Mouse (Mus musculus) bone marrow, adult 2 months (tissue): ENCODE measurements around the gene Gm28539. TPM values are rescaled to one million over a fixed set of nuclear protein-coding genes. Genes with fewer than 3 reads are reported as not detected.
"Not testable (repeated sequence)": the region's sequence is repeated elsewhere in the genome, so short reads cannot be mapped to it uniquely, and the experiment has no call there.

Experiments
- H3K27ac ChIP-seq: fragments of 200-500 bp; 2 replicates; pipeline ENCODE4 v1.5.1; 2012; ENCODE audit warnings: low read depth, mild to moderate bottlenecking, control low read depth, inconsistent platforms, low read length; ENCODE audit not compliant: control insufficient read depth, poor library complexity, insufficient read depth
- H3K4me1 ChIP-seq: fragments of 200-500 bp; 2 replicates; pipeline ENCODE4 v1.6.1; 2011; ENCODE audit warnings: low read length; ENCODE audit not compliant: control insufficient read depth, insufficient read depth
- H3K4me3 ChIP-seq: fragments of 200-500 bp; replicated peaks from 2 replicates; pipeline ENCODE3; 2011; ENCODE audit warnings: mild to moderate bottlenecking, low read depth, low read length, control low read depth; ENCODE audit not compliant: control insufficient read depth
- CTCF ChIP-seq: fragments of 200-500 bp; IDR thresholded peaks from 2 replicates; pipeline ENCODE4 v1.5.1; 2011; ENCODE audit warnings: low read length, control low read depth; ENCODE audit not compliant: control insufficient read depth, insufficient read depth
- POLR2A ChIP-seq: fragments of 200-500 bp; IDR thresholded peaks from 2 replicates; pipeline ENCODE4 v1.6.1; 2011; ENCODE audit warnings: low read depth, mild to moderate bottlenecking, control low read depth, low read length, borderline replicate concordance; ENCODE audit not compliant: control insufficient read depth
- WGBS: fragments of 180-500 bp; shearing (Covaris S2); methylation state at CpG from one replicate; pipeline ENCODE4 v1.1.7; 2018; 5-methylcytosine and 5-hydroxymethylcytosine counted together
- polyA plus RNA-seq: library from polyadenylated mRNA; stranded (reverse); fragments of >200 nt; gene quantifications from 2 replicates; pipeline ENCODE4 v1.2.4, GENCODE M21; 2011; ENCODE audit warnings: low replicate concordance; ENCODE audit not compliant: missing spikeins, insufficient read depth, insufficient read length

Gene Gm28539
- polyA plus RNA-seq, 1 experiment = not detected

DNA sequence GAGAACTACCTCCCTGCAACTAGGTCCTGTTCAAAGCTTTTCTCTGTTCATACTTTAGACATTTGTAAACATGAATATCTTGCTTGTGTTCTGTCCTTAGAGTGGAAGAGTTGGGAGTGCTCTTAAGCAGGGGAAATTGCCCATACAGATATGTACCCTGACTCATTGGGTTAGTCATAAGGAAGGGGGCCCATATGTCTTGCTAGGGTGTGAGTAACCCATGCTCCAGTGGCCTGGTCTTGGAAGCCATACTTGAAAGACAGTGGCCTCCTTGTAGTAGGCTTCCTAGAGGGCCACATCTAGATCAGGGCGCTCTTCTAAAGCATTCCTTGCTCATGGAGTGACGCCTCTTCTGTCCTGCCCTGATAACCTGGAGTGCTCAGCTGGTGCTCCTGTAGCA, 114.0 kb downstream of the Gm28539 start:
- Histone ChIP-seq H3K4me3 (no peak overlapping the region), H3K4me1 (no peaks in the 10 kb centered on the region), H3K27ac (no peak overlapping the region)
- no peak for TF ChIP-seq POLR2A
- TF ChIP-seq CTCF = no peak
- 94% methylated on average over 2 of the region's 2 CpGs for WGBS

DNA sequence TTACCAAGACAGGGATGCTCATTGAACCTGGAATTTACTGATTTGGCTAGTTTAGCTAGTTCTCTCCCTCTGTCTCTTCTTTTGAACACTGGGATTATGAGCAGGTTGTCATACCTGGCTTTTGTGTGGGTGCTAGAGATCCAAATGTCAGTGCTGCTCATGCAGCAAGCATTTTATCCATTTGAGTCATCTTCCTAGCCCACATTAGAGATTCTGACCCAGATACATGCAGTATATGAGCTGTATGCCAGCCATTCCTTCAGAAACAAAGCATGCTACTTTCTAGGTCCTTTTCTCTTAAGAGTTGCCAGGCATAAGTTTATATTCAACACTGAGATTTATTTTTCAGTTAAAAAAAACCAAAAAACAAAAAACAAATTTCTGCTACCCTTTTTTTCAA, 116.4 kb downstream of the Gm28539 start:
- no peak for TF ChIP-seq CTCF
- Histone ChIP-seq H3K4me3 (no peak overlapping the region), H3K27ac (no peak overlapping the region), H3K4me1 (no peaks in the 10 kb centered on the region)

DNA sequence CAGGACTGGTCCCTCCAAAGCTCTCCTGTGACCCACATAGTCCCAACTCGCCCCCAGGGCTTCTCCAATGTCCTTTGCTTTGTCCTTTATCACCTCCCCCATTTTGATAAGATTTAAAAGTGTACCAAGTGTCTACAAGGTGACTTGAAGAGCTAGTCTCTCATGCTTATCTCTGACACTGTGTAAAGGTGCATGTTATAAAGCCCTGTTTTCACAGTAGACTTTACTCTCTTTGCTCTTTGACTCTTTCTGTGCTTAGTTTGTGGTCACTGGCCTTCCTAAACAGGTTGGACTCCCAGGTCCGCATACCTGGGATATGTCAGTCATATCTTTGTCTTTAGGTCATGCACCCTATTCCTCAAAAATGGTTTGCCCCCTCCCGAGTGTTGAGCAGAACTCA, 118.7 kb downstream of the Gm28539 start:
- WGBS = 84% methylated on average over 3 of the region's 3 CpGs
- H3K4me3 ChIP-seq = no peak overlapping the region
- no peak overlapping the region for H3K27ac ChIP-seq
- TF ChIP-seq POLR2A (no peak), CTCF (no peak)
- no peaks in the 10 kb centered on the region for H3K4me1 ChIP-seq

DNA sequence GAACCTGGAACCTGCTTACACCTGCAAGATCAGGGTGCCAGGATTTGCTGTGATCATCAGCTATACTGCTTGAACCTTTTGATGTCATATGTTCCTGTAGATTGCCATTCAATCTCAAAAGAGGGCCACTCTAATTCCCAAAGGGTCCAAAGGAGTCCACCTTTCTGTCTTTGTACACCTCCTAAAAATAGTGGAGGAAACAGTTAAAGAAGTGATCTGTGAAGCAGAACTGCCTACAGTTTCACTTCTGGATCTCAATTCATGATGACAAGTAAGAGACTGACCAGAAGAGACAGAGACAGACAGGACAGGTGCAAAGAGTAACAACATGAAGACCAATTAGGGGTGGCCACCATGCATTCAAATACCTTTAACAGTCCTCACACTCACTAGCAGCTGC, 127.1 kb downstream of the Gm28539 start:
- Histone ChIP-seq H3K4me1 (no peaks in the 10 kb centered on the region), H3K27ac (no peak overlapping the region; the same call in 1 of the 2 replicates), H3K4me3 (no peak overlapping the region)
- TF ChIP-seq POLR2A (no peak), CTCF (no peak)

DNA sequence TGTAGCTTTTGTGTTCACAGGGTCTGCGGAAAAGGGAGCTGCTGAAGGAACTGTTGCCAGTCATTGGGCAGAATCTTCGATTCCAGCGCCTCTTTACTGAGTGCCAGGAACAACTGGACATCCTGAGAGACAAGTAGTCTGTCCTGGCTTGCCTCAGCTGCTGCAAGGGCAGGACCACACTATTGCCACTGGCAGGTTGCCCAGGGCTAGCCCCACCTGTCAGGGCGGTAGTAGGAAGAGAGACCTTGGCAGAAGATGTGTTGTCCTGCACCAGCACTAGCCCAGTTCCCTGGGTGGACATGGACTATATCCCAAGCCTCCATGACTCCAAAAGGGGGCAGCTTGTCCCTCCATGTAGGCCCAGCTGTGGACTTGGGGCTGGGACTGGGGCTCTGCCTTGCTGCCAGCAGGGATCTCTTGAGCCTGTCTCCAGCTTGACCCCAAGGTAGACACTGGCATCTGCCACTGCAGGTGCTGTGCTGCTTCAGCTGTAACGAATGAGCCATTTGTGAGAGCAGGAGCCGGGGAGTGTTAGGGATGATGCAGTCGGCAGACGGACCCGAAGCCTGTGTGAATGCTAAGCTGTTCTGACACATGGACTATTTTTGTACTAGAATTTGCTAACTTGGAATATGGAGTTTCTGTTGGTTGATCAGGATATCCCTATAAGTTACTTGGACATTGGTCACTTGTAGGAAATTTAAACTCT, 133.2 kb downstream of the Gm28539 start:
- Histone ChIP-seq H3K4me1 (peaks cover 1% of the 10 kb centered on the region; the same call in 1 of the 2 replicates), H3K4me3 (no peak overlapping the region), H3K27ac (no peak overlapping the region)
- 89% methylated on average over 9 of the region's 9 CpGs for WGBS
- TF ChIP-seq CTCF (no peak), POLR2A (no peak)

DNA sequence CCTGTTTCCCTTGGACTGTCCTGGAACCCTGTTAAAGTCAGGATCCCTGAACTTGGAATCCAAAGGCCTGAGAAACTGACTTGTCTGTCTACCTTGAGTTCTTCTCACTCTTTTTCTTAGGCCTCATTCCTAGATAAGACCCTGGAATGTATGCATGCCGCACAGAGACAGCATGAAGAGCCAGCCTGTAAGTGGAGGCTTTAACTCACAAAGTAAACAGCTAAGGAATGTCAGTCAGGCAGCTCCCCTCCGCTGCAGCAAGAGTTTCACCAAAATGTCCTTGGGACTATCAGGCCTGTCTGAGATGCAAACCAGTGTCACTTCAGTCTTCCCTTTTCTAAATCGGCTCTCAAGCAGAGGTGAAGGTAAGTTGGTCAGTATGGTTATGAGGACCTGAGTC, 134.5 kb downstream of the Gm28539 start:
- WGBS = 90% methylated on average over 3 of the region's 3 CpGs

DNA sequence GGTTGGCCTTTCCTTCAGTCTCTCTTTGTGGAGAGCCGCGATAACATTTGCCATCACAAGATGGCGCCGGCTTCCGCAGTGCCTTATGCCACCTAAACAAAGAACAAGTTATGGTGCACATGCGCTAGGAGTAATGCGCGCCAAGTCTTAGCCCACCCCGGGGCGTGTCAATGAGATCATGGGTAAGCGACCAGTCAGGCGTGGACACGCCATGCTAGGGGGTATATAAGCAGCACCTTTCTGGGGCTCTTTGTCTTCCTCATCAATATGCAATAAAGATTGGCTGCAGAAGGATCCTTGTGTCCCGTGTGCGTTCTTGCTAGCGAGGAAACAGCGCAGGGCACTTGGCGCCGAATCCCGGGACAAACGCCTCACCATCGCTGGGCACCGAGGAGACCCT, 139.3 kb downstream of the Gm28539 start:
- H3K4me1 ChIP-seq, H3K4me3 ChIP-seq, H3K27ac ChIP-seq: not testable (repeated sequence)
- WGBS = 87% methylated on average over 23 of the region's 23 CpGs

More for the DNA sequence above, 134.5 kb downstream of the Gm28539 start:
- Histone ChIP-seq H3K4me1 (peaks cover 1% of the 10 kb centered on the region; the same call in 1 of the 2 replicates), H3K27ac (no peak overlapping the region), H3K4me3 (no peak overlapping the region)
- TF ChIP-seq POLR2A (no peak), CTCF (no peak)

DNA sequence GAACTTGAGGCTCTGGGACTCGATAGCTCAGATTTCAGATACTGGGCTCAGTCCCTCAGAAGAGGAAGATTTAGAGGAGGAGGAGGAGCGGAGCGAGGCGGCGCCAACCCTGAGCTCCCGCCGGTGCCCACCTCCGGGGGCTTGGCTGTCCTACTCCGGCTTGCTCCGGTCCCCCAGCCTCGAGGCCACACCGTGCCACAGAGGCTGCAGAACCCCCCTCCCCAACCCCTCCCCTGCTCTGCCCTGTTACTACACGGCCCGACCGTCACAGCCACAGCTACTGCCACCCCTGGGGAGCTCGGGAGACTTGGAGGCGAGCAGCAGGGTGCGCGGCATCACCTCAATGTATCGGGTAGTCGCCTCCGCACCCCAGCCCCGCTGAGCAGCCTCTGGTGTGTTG, 139.9 kb downstream of the Gm28539 start:
- no peak for TF ChIP-seq CTCF
- no peak for TF ChIP-seq POLR2A
- 80% methylated on average over 23 of the region's 23 CpGs for WGBS

DNA sequence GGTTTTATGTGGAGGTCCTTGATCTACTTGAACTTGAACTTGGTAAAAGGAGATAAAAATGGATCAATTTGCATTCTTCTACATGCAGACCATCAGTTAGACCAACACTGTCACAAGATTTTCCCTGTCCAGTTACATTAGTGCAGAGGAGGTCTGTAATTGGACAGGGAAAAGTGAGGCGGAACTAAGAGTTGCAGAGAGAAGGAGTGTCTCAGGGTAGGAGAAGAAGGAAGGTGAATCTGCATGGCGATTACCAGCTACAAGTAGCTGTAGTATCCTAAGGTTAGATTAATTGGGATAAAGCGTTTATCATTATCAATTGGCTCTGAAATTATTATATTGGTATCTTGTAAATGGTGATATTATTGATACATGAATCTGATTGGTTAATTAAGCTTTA, 150.0 kb downstream of the Gm28539 start:
- H3K4me3 ChIP-seq = no peak overlapping the region
- H3K4me1 ChIP-seq = no peaks in the 10 kb centered on the region
- TF ChIP-seq POLR2A (no peak), CTCF (no peak)
- 84% methylated on average over 3 of the region's 3 CpGs for WGBS
- H3K27ac ChIP-seq = no peak overlapping the region

More for the DNA sequence above, 139.9 kb downstream of the Gm28539 start:
- Histone ChIP-seq H3K27ac (no peak overlapping the region), H3K4me1 (peaks cover 1% of the 10 kb centered on the region; the same call in 1 of the 2 replicates), H3K4me3 (no peak overlapping the region)
